Mouse (Mus musculus): ENCODE measurements at regions not wholly inside any gene's neighbourhood (a gene's known extent, or its start where the extent isn't known, plus 50 kb on each side); places are given as distances from the start of the nearest gene placed in this dataset.

GRCm38 (mm10) chr1:35750092-35750521 lies 318.1 kb upstream of the Hs6st1 start:
- Histone ChIP-seq H3K27me3 (ENCODE audit: control insufficient read depth, insufficient read depth, insufficient read length) (peaks cover under 1% of the 10 kb centered on the region), H3K4me2 (ENCODE audit: low read depth) (no peak overlapping the region), H3K4me3 (no peak overlapping the region), H3K79me2 (ENCODE audit: control insufficient read depth, insufficient read depth) (no peaks in the 10 kb centered on the region), H3K36me3 (ENCODE audit: control insufficient read depth, insufficient read depth) (no peaks in the 10 kb centered on the region), H3ac (ENCODE audit: control insufficient read depth, insufficient read length) (no peak overlapping the region)
- TF ChIP-seq TCF12 (IDR thresholded peaks at IDR 0.05; ENCODE audit: insufficient read depth, poor library complexity, severe bottlenecking) (no peak), REST (IDR thresholded peaks at IDR 0.05; ENCODE audit: insufficient read depth, insufficient read length) (no peak), POLR2AphosphoS2 (IDR thresholded peaks at IDR 0.05; ENCODE audit: insufficient read length, low read depth) (no peak), TCF3 (IDR thresholded peaks at IDR 0.05; ENCODE audit: insufficient read length, low read depth) (no peak), CEBPB (IDR thresholded peaks at IDR 0.05; ENCODE audit: insufficient read depth, poor library complexity, severe bottlenecking) (no peak), USF1 (IDR thresholded peaks at IDR 0.05; ENCODE audit: low read depth) (no peak), MYOD1 (IDR thresholded peaks at IDR 0.05; ENCODE audit: control insufficient read depth in 1 of 3, insufficient read length in 2 of 3, low read depth in 2 of 3) (no peak), POLR2A (IDR thresholded peaks at IDR 0.05; ENCODE audit: insufficient read length, low read depth) (no peak), SRF (IDR thresholded peaks at IDR 0.05; ENCODE audit: control insufficient read depth, insufficient read length, low read depth) (no peak), MYOG (IDR thresholded peaks at IDR 0.05; ENCODE audit: control insufficient read depth in 1 of 3, insufficient read depth in 1 of 3, insufficient read length in 2 of 3, low read depth in 2 of 3) (no peak), E2F4 (IDR thresholded peaks at IDR 0.05; ENCODE audit: insufficient read depth) (no peak)

DNA sequence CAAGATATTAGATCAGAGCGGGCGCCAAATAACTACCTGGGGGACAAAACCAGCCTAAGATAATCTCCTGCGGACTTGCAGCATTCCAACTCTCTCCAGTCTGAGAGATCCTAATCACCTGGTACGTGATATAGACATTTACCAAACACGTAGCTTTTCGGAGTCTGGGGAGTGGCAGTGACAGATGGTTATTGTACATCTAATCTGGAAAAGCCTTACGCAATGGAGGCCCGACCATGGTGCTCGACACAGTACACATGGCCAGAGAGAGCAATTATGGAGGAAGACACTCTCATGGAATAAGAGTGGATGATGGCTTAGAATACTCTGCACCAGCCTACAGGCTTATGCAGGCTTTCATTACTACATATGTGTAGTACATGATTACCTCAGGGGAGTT lies 315.6 kb upstream of the Hs6st1 start:
- no peaks in the 10 kb centered on the region for H3K79me2 ChIP-seq (ENCODE audit: control insufficient read depth, insufficient read depth)
- TF ChIP-seq MYOD1 (IDR thresholded peaks at IDR 0.05; ENCODE audit: control insufficient read depth in 1 of 3, insufficient read length in 2 of 3, low read depth in 2 of 3): no peak
- no peak for TF ChIP-seq POLR2AphosphoS2 (IDR thresholded peaks at IDR 0.05; ENCODE audit: insufficient read length, low read depth)
- no peak for TF ChIP-seq USF1 (IDR thresholded peaks at IDR 0.05; ENCODE audit: low read depth)
- TF ChIP-seq MYOG (IDR thresholded peaks at IDR 0.05; ENCODE audit: control insufficient read depth in 1 of 3, insufficient read depth in 1 of 3, insufficient read length in 2 of 3, low read depth in 2 of 3): no peak
- no peak for TF ChIP-seq SRF (IDR thresholded peaks at IDR 0.05; ENCODE audit: control insufficient read depth, insufficient read length, low read depth)
- no peak for TF ChIP-seq POLR2A (IDR thresholded peaks at IDR 0.05; ENCODE audit: insufficient read length, low read depth)
- no peak for TF ChIP-seq MAX (IDR thresholded peaks at IDR 0.05; ENCODE audit: low read depth)
- no peak for TF ChIP-seq CEBPB (IDR thresholded peaks at IDR 0.05; ENCODE audit: insufficient read depth, poor library complexity, severe bottlenecking)
- no peak for TF ChIP-seq TCF3 (IDR thresholded peaks at IDR 0.05; ENCODE audit: insufficient read length, low read depth)
- TF ChIP-seq E2F4 (IDR thresholded peaks at IDR 0.05; ENCODE audit: insufficient read depth): no peak
- no peak for TF ChIP-seq REST (IDR thresholded peaks at IDR 0.05; ENCODE audit: insufficient read depth, insufficient read length)
- no peak for TF ChIP-seq TCF12 (IDR thresholded peaks at IDR 0.05; ENCODE audit: insufficient read depth, poor library complexity, severe bottlenecking)

DNA sequence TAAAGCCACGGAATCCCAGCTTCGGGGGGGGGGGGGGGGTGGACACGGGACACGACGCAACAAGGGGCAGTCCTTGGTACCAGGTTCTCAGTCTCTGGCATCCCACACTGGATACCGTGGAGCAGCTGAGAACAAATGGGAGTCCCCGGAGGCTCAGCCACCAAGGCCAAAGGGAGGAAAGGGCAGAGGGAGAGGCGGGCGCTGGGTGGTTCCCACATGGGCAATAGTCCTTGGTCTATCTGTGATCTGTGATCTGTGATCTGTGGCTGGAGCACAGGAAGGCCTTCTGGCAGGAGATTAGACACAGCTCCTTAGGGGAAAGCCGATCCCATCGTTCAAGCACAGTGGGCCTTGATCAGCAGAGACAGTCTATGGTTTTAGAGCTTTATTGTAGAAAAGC lies 314.0 kb upstream of the Hs6st1 start:
- Histone ChIP-seq H3K4me3 (no peak overlapping the region), H3K4me2 (ENCODE audit: low read depth) (no peak overlapping the region), H3K36me3 (ENCODE audit: control insufficient read depth, insufficient read depth) (no peaks in the 10 kb centered on the region), H3K79me2 (ENCODE audit: control insufficient read depth, insufficient read depth) (no peaks in the 10 kb centered on the region), H3K27me3 (ENCODE audit: control insufficient read depth, insufficient read depth, insufficient read length) (no peaks in the 10 kb centered on the region), H3ac (ENCODE audit: control insufficient read depth, insufficient read length) (no peak overlapping the region)
- TF ChIP-seq TCF12 (IDR thresholded peaks at IDR 0.05; ENCODE audit: insufficient read depth, poor library complexity, severe bottlenecking) (no peak), CEBPB (IDR thresholded peaks at IDR 0.05; ENCODE audit: insufficient read depth, poor library complexity, severe bottlenecking) (no peak), MYOG (IDR thresholded peaks at IDR 0.05; ENCODE audit: control insufficient read depth in 1 of 3, insufficient read depth in 1 of 3, insufficient read length in 2 of 3, low read depth in 2 of 3) (no peak), POLR2AphosphoS2 (IDR thresholded peaks at IDR 0.05; ENCODE audit: insufficient read length, low read depth) (no peak), TCF3 (IDR thresholded peaks at IDR 0.05; ENCODE audit: insufficient read length, low read depth) (no peak), REST (IDR thresholded peaks at IDR 0.05; ENCODE audit: insufficient read depth, insufficient read length) (no peak), USF1 (IDR thresholded peaks at IDR 0.05; ENCODE audit: low read depth) (no peak), MYOD1 (IDR thresholded peaks at IDR 0.05; ENCODE audit: control insufficient read depth in 1 of 3, insufficient read length in 2 of 3, low read depth in 2 of 3) (no peak), POLR2A (IDR thresholded peaks at IDR 0.05; ENCODE audit: insufficient read length, low read depth) (no peak), MAX (IDR thresholded peaks at IDR 0.05; ENCODE audit: low read depth) (no peak), SRF (IDR thresholded peaks at IDR 0.05; ENCODE audit: control insufficient read depth, insufficient read length, low read depth) (no peak)

More for the DNA sequence above, 315.6 kb upstream of the Hs6st1 start:
- no peak overlapping the region for H3K4me3 ChIP-seq
- no peaks in the 10 kb centered on the region for H3K36me3 ChIP-seq (ENCODE audit: control insufficient read depth, insufficient read depth)
- no peaks in the 10 kb centered on the region for H3K27me3 ChIP-seq (ENCODE audit: control insufficient read depth, insufficient read depth, insufficient read length)
- H3K4me2 ChIP-seq (ENCODE audit: low read depth): no peak overlapping the region
- no peak overlapping the region for H3ac ChIP-seq (ENCODE audit: control insufficient read depth, insufficient read length)

DNA sequence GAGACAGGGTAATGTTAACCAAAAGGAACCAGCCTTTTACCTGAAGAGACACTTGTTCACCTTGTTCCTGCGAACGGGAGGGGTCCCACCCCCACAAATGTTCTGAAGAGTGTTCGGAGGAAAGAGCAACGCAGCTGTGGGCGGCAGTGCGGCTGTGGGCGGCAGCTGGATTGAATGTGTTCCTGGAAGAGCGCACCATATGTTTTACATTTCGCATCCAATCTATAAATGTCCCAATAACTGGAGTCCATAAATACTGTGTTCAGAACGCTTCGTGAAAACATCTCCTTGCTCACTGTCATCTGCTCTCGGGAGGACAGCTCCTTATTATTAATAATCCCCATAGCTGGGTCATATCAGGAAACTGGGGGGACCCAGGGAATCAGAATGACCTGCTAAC lies 309.2 kb upstream of the Hs6st1 start:
- H3K79me2 ChIP-seq (ENCODE audit: control insufficient read depth, insufficient read depth): no peaks in the 10 kb centered on the region
- H3K36me3 ChIP-seq (ENCODE audit: control insufficient read depth, insufficient read depth): no peaks in the 10 kb centered on the region

More for the DNA sequence above, 309.2 kb upstream of the Hs6st1 start:
- Histone ChIP-seq H3K4me3 (no peak overlapping the region), H3K4me2 (ENCODE audit: low read depth) (no peak overlapping the region), H3ac (ENCODE audit: control insufficient read depth, insufficient read length) (no peak overlapping the region), H3K27me3 (ENCODE audit: control insufficient read depth, insufficient read depth, insufficient read length) (no peaks in the 10 kb centered on the region)
- no peak for TF ChIP-seq TCF12 (IDR thresholded peaks at IDR 0.05; ENCODE audit: insufficient read depth, poor library complexity, severe bottlenecking)
- no peak for TF ChIP-seq POLR2AphosphoS2 (IDR thresholded peaks at IDR 0.05; ENCODE audit: insufficient read length, low read depth)
- TF ChIP-seq CEBPB (IDR thresholded peaks at IDR 0.05; ENCODE audit: insufficient read depth, poor library complexity, severe bottlenecking): no peak
- no peak for TF ChIP-seq MYOD1 (IDR thresholded peaks at IDR 0.05; ENCODE audit: control insufficient read depth in 1 of 3, insufficient read length in 2 of 3, low read depth in 2 of 3)
- TF ChIP-seq POLR2A (IDR thresholded peaks at IDR 0.05; ENCODE audit: insufficient read length, low read depth): no peak
- TF ChIP-seq SRF (IDR thresholded peaks at IDR 0.05; ENCODE audit: control insufficient read depth, insufficient read length, low read depth): no peak
- no peak for TF ChIP-seq USF1 (IDR thresholded peaks at IDR 0.05; ENCODE audit: low read depth)
- TF ChIP-seq MYOG (IDR thresholded peaks at IDR 0.05; ENCODE audit: control insufficient read depth in 1 of 3, insufficient read depth in 1 of 3, insufficient read length in 2 of 3, low read depth in 2 of 3): no peak
- TF ChIP-seq TCF3 (IDR thresholded peaks at IDR 0.05; ENCODE audit: insufficient read length, low read depth): no peak
- TF ChIP-seq E2F4 (IDR thresholded peaks at IDR 0.05; ENCODE audit: insufficient read depth): no peak
- no peak for TF ChIP-seq REST (IDR thresholded peaks at IDR 0.05; ENCODE audit: insufficient read depth, insufficient read length)
- TF ChIP-seq MAX (IDR thresholded peaks at IDR 0.05; ENCODE audit: low read depth): no peak
